Mouse (Mus musculus) heart, embryonic 16.5 days (tissue): ENCODE measurements around the gene Ifitm1. TPM values are rescaled to one million over a fixed set of nuclear protein-coding genes. Genes with fewer than 3 reads are reported as not detected.
A peak's percentile ranks its signal among the peaks of the same experiment; 100 is the strongest.

Source experiments
- ATAC-seq: fragments of 200-750 bp; cut with Nextera tagmentation; replicated peaks from 2 replicates; pipeline ENCODE4 v1.8.0; 2017; ENCODE audit warnings: moderate number of reproducible peaks; ENCODE audit not compliant: insufficient read depth, low FRiP score; ENCODE audit errors: extremely low read depth
- H3K27ac ChIP-seq: fragments of 300-500 bp; sonication (generic); 2 replicates; pipeline ENCODE4 v1.5.1; 2014; ENCODE audit warnings: mild to moderate bottlenecking, low read length, control low read depth, moderate library complexity
- H3K27me3 ChIP-seq: fragments of 300-500 bp; sonication (generic); 2 replicates; pipeline ENCODE4 v1.6.1; 2014; ENCODE audit warnings: low read length, mixed read lengths; ENCODE audit not compliant: control insufficient read depth, insufficient read depth
- H3K36me3 ChIP-seq: fragments of 300-500 bp; sonication (generic); 2 replicates; pipeline ENCODE4 v1.6.1; 2014; ENCODE audit not compliant: control insufficient read depth, insufficient read depth
- H3K4me1 ChIP-seq: fragments of 300-500 bp; sonication (generic); 2 replicates; pipeline ENCODE4 v1.6.1; 2014; ENCODE audit warnings: low read length, mixed read lengths; ENCODE audit not compliant: control insufficient read depth, insufficient read depth
- H3K4me2 ChIP-seq: fragments of 300-500 bp; sonication (generic); 2 replicates; pipeline ENCODE4 v1.6.1; 2014; ENCODE audit warnings: low read depth, mild to moderate bottlenecking, control low read depth, low read length
- H3K4me3 ChIP-seq: fragments of 300-500 bp; sonication (generic); 2 replicates; pipeline ENCODE4 v1.5.1; 2014; ENCODE audit warnings: mild to moderate bottlenecking, control low read depth, low read length
- H3K9ac ChIP-seq: fragments of 300-500 bp; sonication (generic); 2 replicates; pipeline ENCODE4 v1.6.1; 2014; ENCODE audit warnings: low read length, control low read depth
- H3K9me3 ChIP-seq: fragments of 300-500 bp; sonication (generic); replicated peaks from 2 replicates; pipeline ENCODE4 v1.6.1; 2016; ENCODE audit warnings: low read length; ENCODE audit not compliant: control insufficient read depth
- WGBS: fragments of 180-500 bp; shearing (Covaris S2); extraction: QIAGEN DNeasy Blood & Tissue Kit; methylation state at CpG from one replicate; pipeline ENCODE4 v1.1.7; 2014; 5-methylcytosine and 5-hydroxymethylcytosine counted together
- polyA plus RNA-seq: library from polyadenylated mRNA; unstranded; fragments of >200 nt; fragmentation: Nextera tagmentation; extraction: Ambion mirVana; gene quantifications from 2 replicates; pipeline ENCODE4 v1.2.1, GENCODE M21; 2015

Gene Ifitm1
- polyA plus RNA-seq, 1 experiment from 2014 or later = 34.8 TPM

- Histone ChIP-seq H3K4me3 (no peak overlapping the region), H3K27me3 (no peaks in the 10 kb centered on the region), H3K4me1 (no peaks in the 10 kb centered on the region), H3K9me3 (no peaks in the 10 kb centered on the region), H3K27ac (0 out of 2 replicates have a peak overlapping the region, but pooled peaks have one; percentile 9), H3K9ac (no peak overlapping the region), H3K4me2 (no peak overlapping the region), H3K36me3 (no peaks in the 10 kb centered on the region)
- ATAC-seq = no peak
- 72% methylated on average over 11 of the region's 11 CpGs for WGBS
These were observed 32.1 kb downstream of the Ifitm1 start for GRCm38 (mm10) chr7:140998853-140999700.

- no peak overlapping the region for H3K27ac ChIP-seq
- no peaks in the 10 kb centered on the region for H3K27me3 ChIP-seq
- H3K9me3 ChIP-seq = no peaks in the 10 kb centered on the region
- H3K4me3 ChIP-seq = no peak overlapping the region
- no peak overlapping the region for H3K9ac ChIP-seq
- ATAC-seq = no peak
- no peaks in the 10 kb centered on the region for H3K36me3 ChIP-seq
- no peak overlapping the region for H3K4me2 ChIP-seq
- no peaks in the 10 kb centered on the region for H3K4me1 ChIP-seq
- 76% methylated on average over 15 of the region's 15 CpGs for WGBS
These were observed 34.1 kb downstream of the Ifitm1 start for GRCm38 (mm10) chr7:141000881-141001708.

GRCm38 (mm10) chr7:141003248-141004010 lies 36.4 kb downstream of the Ifitm1 start:
- H3K4me1 ChIP-seq = peaks cover 2% of the 10 kb centered on the region; the same call in 1 of the 2 replicates
- no peak overlapping the region for H3K4me3 ChIP-seq
- H3K9ac ChIP-seq = no peak overlapping the region
- WGBS = 61% methylated on average over 5 of the region's 5 CpGs
- no peak for ATAC-seq
- H3K4me2 ChIP-seq = no peak overlapping the region
- H3K36me3 ChIP-seq = no peaks in the 10 kb centered on the region
- no peak overlapping the region for H3K27ac ChIP-seq
- H3K27me3 ChIP-seq = no peaks in the 10 kb centered on the region
- no peaks in the 10 kb centered on the region for H3K9me3 ChIP-seq

- 79% methylated on average over 6 of the region's 6 CpGs for WGBS
- Histone ChIP-seq H3K36me3 (no peaks in the 10 kb centered on the region), H3K4me2 (no peak overlapping the region), H3K9me3 (no peaks in the 10 kb centered on the region), H3K4me3 (no peak overlapping the region), H3K27ac (no peak overlapping the region), H3K27me3 (no peaks in the 10 kb centered on the region), H3K4me1 (peaks cover 13% of the 10 kb centered on the region), H3K9ac (no peak overlapping the region)
- no peak for ATAC-seq
These were observed 39.4 kb downstream of the Ifitm1 start for GRCm38 (mm10) chr7:141006446-141006845.

- no peaks in the 10 kb centered on the region for H3K9me3 ChIP-seq
- no peak overlapping the region for H3K4me2 ChIP-seq
- H3K9ac ChIP-seq = no peak overlapping the region
- H3K4me3 ChIP-seq = no peak overlapping the region
- WGBS = 58% methylated on average over 4 of the region's 5 CpGs
- no peak for ATAC-seq
- peaks cover 13% of the 10 kb centered on the region for H3K4me1 ChIP-seq
- H3K27me3 ChIP-seq = no peaks in the 10 kb centered on the region
- H3K27ac ChIP-seq = no peak overlapping the region
- no peaks in the 10 kb centered on the region for H3K36me3 ChIP-seq
These were observed 39.9 kb downstream of the Ifitm1 start for GRCm38 (mm10) chr7:141006914-141007313.

GRCm38 (mm10) chr7:141008312-141008761 lies 41.3 kb downstream of the Ifitm1 start:
- no peaks in the 10 kb centered on the region for H3K27me3 ChIP-seq
- no peak overlapping the region for H3K27ac ChIP-seq
- H3K4me2 ChIP-seq = peak overlapping the region; percentile 47
- no peak for ATAC-seq
- no peaks in the 10 kb centered on the region for H3K9me3 ChIP-seq
- no peak overlapping the region for H3K9ac ChIP-seq
- 6% methylated on average over 7 of the region's 7 CpGs for WGBS
- H3K4me3 ChIP-seq = no peak overlapping the region
- H3K36me3 ChIP-seq = no peaks in the 10 kb centered on the region
- H3K4me1 ChIP-seq = peaks cover 13% of the 10 kb centered on the region

- 0 out of 2 replicates have a peak overlapping the region, but pooled peaks have one; percentile 5 for H3K27ac ChIP-seq
- ATAC-seq = peak; percentile 69; the same call in 1 of the 2 replicates
- WGBS = 7% methylated on average over 20 of the region's 20 CpGs
- H3K36me3 ChIP-seq = no peaks in the 10 kb centered on the region
- peaks cover 13% of the 10 kb centered on the region for H3K4me1 ChIP-seq
- 0 out of 2 replicates have a peak overlapping the region, but pooled peaks have one; percentile 7 for H3K9ac ChIP-seq
- peak overlapping the region; percentile 47 for H3K4me2 ChIP-seq
- H3K9me3 ChIP-seq = no peaks in the 10 kb centered on the region
- H3K27me3 ChIP-seq = no peaks in the 10 kb centered on the region
- H3K4me3 ChIP-seq = peak overlapping the region; percentile 50
These were observed 42.1 kb downstream of the Ifitm1 start for GRCm38 (mm10) chr7:141008938-141009660.

- Histone ChIP-seq H3K27me3 (no peaks in the 10 kb centered on the region), H3K36me3 (no peaks in the 10 kb centered on the region), H3K9me3 (no peaks in the 10 kb centered on the region), H3K9ac (peak overlapping the region; percentile 65), H3K4me1 (peaks cover 13% of the 10 kb centered on the region), H3K27ac (peak overlapping the region; percentile 54; the same call in 1 of the 2 replicates), H3K4me2 (peak overlapping the region; percentile 47), H3K4me3 (peak overlapping the region; percentile 50)
- no peak for ATAC-seq
- WGBS = 76% methylated on average over 9 of the region's 9 CpGs
These were observed 42.6 kb downstream of the Ifitm1 start for GRCm38 (mm10) chr7:141009665-141010064.
